Mouse (Mus musculus) ES-E14 (cell line): ENCODE results near the gene St3gal3.

Source experiments
- CHD2 ChIP-seq: IDR thresholded peaks from 2 replicates; pipeline ENCODE4 v1.6.1; 2014; ENCODE audit warnings: mild to moderate bottlenecking, low read depth, low read length, inconsistent platforms
- HCFC1 ChIP-seq: IDR thresholded peaks from 2 replicates; pipeline ENCODE4 v1.6.1; 2012; ENCODE audit warnings: low read length, inconsistent platforms, borderline replicate concordance; ENCODE audit not compliant: insufficient read depth
- MAFK ChIP-seq: IDR thresholded peaks from 2 replicates; pipeline ENCODE4 v1.6.1; 2014; ENCODE audit warnings: mild to moderate bottlenecking, low read depth, low read length, inconsistent platforms; ENCODE audit not compliant: insufficient read depth
- ZC3H11A ChIP-seq: IDR thresholded peaks from 2 replicates; pipeline ENCODE4 v1.6.1; 2012; ENCODE audit warnings: low read depth, mild to moderate bottlenecking, inconsistent platforms, low read length, borderline replicate concordance
- ZNF384 ChIP-seq: IDR thresholded peaks from 2 replicates; pipeline ENCODE4 v1.6.1; 2012; ENCODE audit warnings: low read depth, low read length, inconsistent platforms

DNA sequence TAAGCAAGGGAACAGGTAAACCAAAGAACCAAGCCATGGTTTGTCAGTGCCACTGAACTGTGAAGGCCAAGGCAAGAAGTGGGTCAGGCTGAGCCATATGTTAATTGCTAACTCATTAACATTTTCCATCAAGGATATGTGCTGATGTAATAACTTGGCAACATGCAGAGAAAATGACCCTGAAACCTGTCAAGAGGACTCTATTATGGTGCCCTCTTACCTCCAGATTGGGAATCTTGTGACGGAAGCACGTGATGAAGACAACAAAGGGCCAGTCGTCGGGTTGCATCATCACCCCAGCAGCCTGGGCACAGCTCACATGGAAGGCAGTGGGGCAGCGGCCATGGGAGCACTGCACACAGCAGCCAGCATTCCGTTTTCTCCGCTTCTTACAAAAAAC, 9.0 kb upstream of the St3gal3 start:
- TF ChIP-seq ZC3H11A (no peak), MAFK (no peak), CHD2 (no peak), ZNF384 (no peak), HCFC1 (no peak)
